Mouse (Mus musculus): ENCODE results near the gene Ttc7b.

DNA sequence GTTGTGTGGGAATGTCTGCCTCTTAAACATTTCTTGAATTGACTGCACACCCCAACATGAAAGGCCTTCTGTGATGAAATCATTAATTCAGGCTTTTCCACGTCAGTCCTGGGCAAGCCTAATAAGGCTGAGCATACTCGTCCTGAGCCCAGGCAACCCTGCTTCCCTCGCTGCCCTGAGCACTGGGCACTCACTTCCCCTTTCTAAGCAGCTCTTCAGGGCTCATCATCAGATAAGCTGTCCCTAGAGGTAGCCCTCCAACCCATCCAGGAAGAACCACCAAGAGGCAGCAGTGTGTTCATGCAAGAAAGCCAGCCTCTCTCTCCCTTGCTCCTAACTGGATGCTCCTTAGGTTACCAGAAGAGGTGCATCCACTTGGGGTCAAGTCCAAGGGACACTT is 27.9 kb downstream of the Ttc7b start:
- TF ChIP-seq GATA1 (IDR thresholded peaks at IDR 0.05; ENCODE audit: low read length) (no peak), TAL1 (IDR thresholded peaks at IDR 0.05; ENCODE audit: low read length) (no peak)

All from erythroblast, embryonic 14.5 days (primary cell).